Comparison of ENCODE assay signal across 19 mouse cellular contexts in the genomic region with DNA sequence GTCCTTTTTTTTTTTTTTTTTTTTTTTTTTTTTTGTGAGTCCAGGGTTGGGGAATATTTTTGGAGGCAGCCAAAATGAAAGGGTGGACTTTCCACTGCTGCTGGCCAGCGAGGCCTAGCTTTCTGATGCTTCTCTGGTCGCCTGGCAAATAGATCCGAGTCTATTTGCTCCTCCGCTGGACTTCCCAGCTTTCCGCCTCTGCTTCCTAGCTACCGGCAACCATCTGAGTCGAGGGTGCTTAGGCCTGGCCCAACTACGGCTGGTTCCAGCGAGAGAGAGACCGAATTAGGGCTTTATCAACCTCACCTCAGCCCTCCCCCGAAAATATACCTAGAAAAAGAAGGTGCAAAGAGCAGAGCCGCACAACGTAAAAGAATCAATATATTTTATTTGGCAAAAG. TPM values are rescaled to one million over a fixed set of nuclear protein-coding genes. Genes with fewer than 3 reads are reported as not detected.
DNase-seq lines count a peak whose midpoint lies in the region; ATAC-seq lines count a peak whose summit lies in the region.
"Had no signal": no experiment of that assay in that cellular context is flagged by ENCODE, and none has a peak within 500 bp of the region (broad histone marks: within the 10 kb centered on the region; RNA-seq: fewer than 3 reads in every experiment).

No protein-coding gene starts in this region.

- H3K4me2 ChIP-seq in limb, embryonic 15.5 days = peak overlapping the region; percentile 86
- H3K4me2 ChIP-seq: forebrain, embryonic 13.5 days; hindbrain, embryonic 15.5 days; midbrain, embryonic 11.5 days; stomach, embryonic 15.5 days had no signal

- peak; percentile 51 for DNase-seq in embryo, embryonic 11 days
- no peak for DNase-seq in embryo, embryonic 9.5 days (ENCODE audit: extremely low spot score)
- DNase-seq in urinary bladder, postnatal 10 days (ENCODE audit: low spot score) = peak; percentile 7
- no peak for DNase-seq in urinary bladder, postnatal 25 days (ENCODE audit: low spot score)
- DNase-seq in adrenal gland, adult (ENCODE audit: inconsistent age in 2 of 2, low spot score in 1 of 2) = no peak
- no peak for DNase-seq in layer of hippocampus, postnatal 10 days (ENCODE audit: low spot score in 2 of 2)
- no peak for DNase-seq in heart, adult 11 months
- DNase-seq: cerebellum, postnatal 36 days; right cerebral cortex, postnatal 4 days had no signal

- WGBS in limb, embryonic 15.5 days = 7% methylated on average over 13 of the region's 13 CpGs

- H3K9me3 ChIP-seq in limb, embryonic 15.5 days = no peaks in the 10 kb centered on the region
- H3K9me3 ChIP-seq: forebrain, embryonic 13.5 days; hindbrain, embryonic 15.5 days; stomach, embryonic 15.5 days had no signal

- H3K27ac ChIP-seq in limb, embryonic 15.5 days = peak overlapping the region; percentile 95
- H3K27ac ChIP-seq: forebrain, embryonic 13.5 days; hindbrain, embryonic 15.5 days had no signal

- H3K4me3 ChIP-seq in limb, embryonic 15.5 days = peak overlapping the region; percentile 68
- H3K4me3 ChIP-seq: forebrain, embryonic 13.5 days; hindbrain, embryonic 15.5 days had no signal

- peaks cover 12% of the 10 kb centered on the region for H3K27me3 ChIP-seq in limb, embryonic 15.5 days

- peaks cover 41% of the 10 kb centered on the region for H3K4me1 ChIP-seq in limb, embryonic 15.5 days

- H3K9ac ChIP-seq in limb, embryonic 15.5 days = peak overlapping the region; percentile 24
- H3K9ac ChIP-seq: forebrain, embryonic 13.5 days; hindbrain, embryonic 15.5 days; stomach, embryonic 15.5 days had no signal

- H3K36me3 ChIP-seq in limb, embryonic 15.5 days = no peaks in the 10 kb centered on the region
- H3K36me3 ChIP-seq: hindbrain, embryonic 15.5 days; stomach, embryonic 15.5 days had no signal

- no peak for ATAC-seq in limb, embryonic 15.5 days (ENCODE audit: insufficient number of reproducible peaks, low FRiP score, low TSS enrichment, low read depth)

RNA-seq across cellular contexts. Expression of a gene that starts 1.1 kb away (rescaled TPM):
- polyA plus RNA-seq in limb, embryonic 15.5 days (2015; fragmentation: Nextera tagmentation; extraction: Ambion mirVana) = 12.0 and 12.9 TPM in 2 replicates
- total RNA-seq in layer of hippocampus, postnatal 10 days (2021) = not detected
- total RNA-seq: liver, adult 2 months had no signal
- polyA plus RNA-seq: forebrain, embryonic 13.5 days; midbrain, embryonic 11.5 days had no signal

RNA-seq across cellular contexts. Expression of a gene that starts 8.2 kb away (rescaled TPM):
- 30.8 and 34.0 TPM in 2 replicates for polyA plus RNA-seq in limb, embryonic 15.5 days (2015; fragmentation: Nextera tagmentation; extraction: Ambion mirVana)
- total RNA-seq in layer of hippocampus, postnatal 10 days (2021) = not detected
- total RNA-seq: layer of hippocampus, postnatal 14 days; liver, adult 2 months had no signal
- polyA plus RNA-seq: forebrain, embryonic 13.5 days; midbrain, embryonic 11.5 days had no signal

RNA-seq across cellular contexts. Expression of a gene that starts 9.6 kb away (rescaled TPM):
- 0.70 TPM in 1 of 2 replicates, not detected in the other for polyA plus RNA-seq in limb, embryonic 15.5 days (2015; fragmentation: Nextera tagmentation; extraction: Ambion mirVana)
- not detected for total RNA-seq in layer of hippocampus, postnatal 10 days (2021)
- total RNA-seq: layer of hippocampus, postnatal 14 days; liver, adult 2 months had no signal
- polyA plus RNA-seq: embryonic facial prominence, embryonic 14.5 days; forebrain, embryonic 13.5 days; heart, embryonic 16.5 days; hindbrain, embryonic 15.5 days; liver, adult 2 months; lung, embryonic 16.5 days; midbrain, embryonic 11.5 days; stomach, embryonic 15.5 days had no signal

RNA-seq across cellular contexts. Expression of a gene that starts 9.6 kb away (rescaled TPM):
- 2.2 and 2.5 TPM in 2 replicates for polyA plus RNA-seq in limb, embryonic 15.5 days (2015; fragmentation: Nextera tagmentation; extraction: Ambion mirVana)
- total RNA-seq in layer of hippocampus, postnatal 10 days (2021) = not detected
- total RNA-seq: layer of hippocampus, postnatal 14 days had no signal
- polyA plus RNA-seq: forebrain, embryonic 13.5 days had no signal

RNA-seq across cellular contexts. Expression of a gene that starts 14.2 kb away (rescaled TPM):
- polyA plus RNA-seq in limb, embryonic 15.5 days (2015; fragmentation: Nextera tagmentation; extraction: Ambion mirVana) = 0.41 and 1.1 TPM in 2 replicates
- total RNA-seq in layer of hippocampus, postnatal 10 days (2021) = not detected
- total RNA-seq: layer of hippocampus, postnatal 14 days; liver, adult 2 months had no signal
- polyA plus RNA-seq: embryonic facial prominence, embryonic 14.5 days; forebrain, embryonic 13.5 days; heart, embryonic 16.5 days; liver, adult 2 months; midbrain, embryonic 11.5 days had no signal

Comparison
In these comparisons a context has a peak if more than half of its experiments do, and no peak if none do; other contexts are left out.
1. DNase-seq: peak in embryo, embryonic 11 days (single experiment) and urinary bladder, postnatal 10 days (single experiment); none in embryo, embryonic 9.5 days (single experiment), urinary bladder, postnatal 25 days (single experiment), adrenal gland, adult (0 of 2), layer of hippocampus, postnatal 10 days (0 of 2) and heart, adult 11 months (single experiment).